Mouse (Mus musculus) embryonic stem cell, embryonic (primary cell): Measurements from ENCODE around the gene Vmn1r58.
"Not testable (repeated sequence)": the region's sequence is repeated elsewhere in the genome, so short reads cannot be mapped to it uniquely, and the experiment has no call there.

Experiments
- CTCF ChIA-PET, 4 experiments: fragments of 300-600 bp in 2 of 4; fragments of 350-600 bp in 2 of 4; sonication (Branson Sonifier 250); formaldehyde crosslinking; loops; one replicate each; lab custom pipeline; 2022; ENCODE audit warnings: inconsistent platforms in 2 of 4; lab: Charles Lee
- POLR2A ChIA-PET, 4 experiments: fragments of 300-600 bp in 2 of 4; fragments of 350-600 bp in 2 of 4; sonication (Branson Sonifier 250); formaldehyde crosslinking; loops; one replicate each; lab custom pipeline; 2022; ENCODE audit warnings: antibody characterized with exemption in 4 of 4, inconsistent platforms in 1 of 4; lab: Charles Lee

Vmn1r58 gene

GRCm38 (mm10) chr7:5413296-5413695 lies at the start of gene Vmn1r58:
Vmn1r58 (minus strand) TSS chr7:5413396.
- POLR2A ChIA-PET, result not testable (repeated sequence)

GRCm38 (mm10) chr7:5456674-5457073 lies 43.5 kb upstream of the Vmn1r58 start, which contains the start of gene Vmn1r59:
Vmn1r59 (minus strand) TSS chr7:5456774.
- ChIA-PET CTCF (no interaction called here), POLR2A (no interaction called here)

More at GRCm38 (mm10) chr7:5413296-5413695, at the start of gene Vmn1r58:
- CTCF ChIA-PET, result not testable (repeated sequence)

- POLR2A ChIA-PET, CTCF ChIA-PET: not testable (repeated sequence)
Observed at GRCm38 (mm10) chr7:5454011-5454410, 40.8 kb upstream of the Vmn1r58 start.

GRCm38 (mm10) chr7:5448627-5449026 lies 35.4 kb upstream of the Vmn1r58 start:
- ChIA-PET POLR2A (interaction anchor here in 1 of 4 experiments (0.5 kb wide), 1 partner anchor 446 kb away, joined by 4 read pairs; no protein-coding TSS in a partner anchor), CTCF (no interaction called here)

GRCm38 (mm10) chr7:5406201-5406600 lies 7.0 kb downstream of the Vmn1r58 start:
- CTCF ChIA-PET, result no interaction called here
- POLR2A ChIA-PET, result no interaction called here

GRCm38 (mm10) chr7:5366724-5367123 lies 46.5 kb downstream of the Vmn1r58 start:
- POLR2A ChIA-PET, result no interaction called here
- CTCF ChIA-PET, result no interaction called here

- ChIA-PET CTCF (interaction anchor here in 1 of 4 experiments (0.8 kb wide), 1 partner anchor 14 kb away, joined by 9 read pairs; no protein-coding TSS in a partner anchor), POLR2A (no interaction called here)
Observed at GRCm38 (mm10) chr7:5363599-5363998, 49.6 kb downstream of the Vmn1r58 start.
